Mouse (Mus musculus) lung, embryonic 16.5 days (tissue): ENCODE measurements around the gene Phpt1. TPM values are rescaled to one million over a fixed set of nuclear protein-coding genes. Genes with fewer than 3 reads are reported as not detected.

Source experiments
- ATAC-seq: fragments of 200-750 bp; cut with Nextera tagmentation; 2 replicates; pipeline ENCODE4 v1.8.0; 2017; ENCODE audit warnings: low read depth, mild to moderate bottlenecking, moderate library complexity
- H3K27ac ChIP-seq: fragments of 300-500 bp; sonication (generic); 2 replicates; pipeline ENCODE4 v1.5.1; 2014; ENCODE audit warnings: mild to moderate bottlenecking, control low read depth, low read length
- H3K27me3 ChIP-seq: fragments of 300-500 bp; sonication (generic); 2 replicates; pipeline ENCODE4 v1.6.1; 2014; ENCODE audit warnings: low read depth, low read length, mixed read lengths; ENCODE audit not compliant: control insufficient read depth, insufficient read depth
- H3K36me3 ChIP-seq: fragments of 300-500 bp; sonication (generic); 2 replicates; pipeline ENCODE4 v1.6.1; 2014; ENCODE audit warnings: low read length; ENCODE audit not compliant: control insufficient read depth, insufficient read depth
- H3K4me1 ChIP-seq: fragments of 300-500 bp; sonication (generic); replicated peaks from 2 replicates; pipeline ENCODE4 v1.6.1; 2014; ENCODE audit warnings: low read length, mixed read lengths; ENCODE audit not compliant: control insufficient read depth, insufficient read depth
- H3K4me2 ChIP-seq: fragments of 300-500 bp; sonication (generic); 2 replicates; pipeline ENCODE4 v1.6.1; 2014; ENCODE audit warnings: low read depth, low read length, control low read depth
- H3K4me3 ChIP-seq: fragments of 300-500 bp; sonication (generic); 2 replicates; pipeline ENCODE4 v1.5.1; 2014; ENCODE audit warnings: mild to moderate bottlenecking, low read length, control low read depth
- H3K9ac ChIP-seq: fragments of 300-500 bp; sonication (generic); 2 replicates; pipeline ENCODE4 v1.6.1; 2014; ENCODE audit warnings: low read length, control low read depth
- H3K9me3 ChIP-seq: fragments of 300-500 bp; sonication (generic); 2 replicates; pipeline ENCODE4 v1.6.1; 2016; ENCODE audit warnings: low read length; ENCODE audit not compliant: control insufficient read depth
- WGBS: fragments of 180-500 bp; shearing (Covaris S2); extraction: QIAGEN DNeasy Blood & Tissue Kit; methylation state at CpG from one replicate; pipeline ENCODE4 v1.1.7; 2014; 5-methylcytosine and 5-hydroxymethylcytosine counted together
- polyA plus RNA-seq: library from polyadenylated mRNA; unstranded; fragments of >200 nt; fragmentation: Nextera tagmentation; extraction: Ambion mirVana; gene quantifications from 2 replicates; pipeline ENCODE4 v1.2.1, GENCODE M21; 2015

Phpt1 gene
- polyA plus RNA-seq, 1 experiment from 2014 or later: 167 TPM

DNA sequence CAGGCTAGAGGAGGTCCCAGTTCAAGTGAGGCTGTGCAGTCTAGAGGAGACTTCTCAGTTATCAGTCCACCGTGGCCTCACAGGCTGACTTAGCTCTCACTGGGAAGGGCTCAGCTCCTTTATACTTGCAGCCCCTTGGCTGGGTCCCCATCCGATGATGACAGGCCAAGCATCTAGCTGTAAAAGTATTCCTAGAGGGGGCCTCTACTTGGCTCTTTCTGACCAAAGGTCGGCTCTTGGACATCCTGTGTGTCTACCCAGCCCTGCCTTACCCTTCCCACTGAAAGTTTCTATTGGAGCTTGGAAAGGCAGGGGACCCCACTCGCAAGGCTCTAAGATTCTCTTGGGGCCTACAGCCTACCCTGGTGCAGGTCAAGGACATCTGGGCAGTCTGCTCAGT, 3.8 kb downstream of the Phpt1 start:
- Histone ChIP-seq H3K4me3 (no peak overlapping the region), H3K36me3 (peaks cover 10% of the 10 kb centered on the region; the same call in 1 of the 2 replicates), H3K9ac (no peak overlapping the region), H3K27me3 (peaks cover 5% of the 10 kb centered on the region), H3K9me3 (no peaks in the 10 kb centered on the region), H3K4me1 (peaks cover 23% of the 10 kb centered on the region), H3K27ac (no peak overlapping the region), H3K4me2 (no peak overlapping the region)
- WGBS: 93% methylated on average over 4 of the region's 4 CpGs
- ATAC-seq: no peak

DNA sequence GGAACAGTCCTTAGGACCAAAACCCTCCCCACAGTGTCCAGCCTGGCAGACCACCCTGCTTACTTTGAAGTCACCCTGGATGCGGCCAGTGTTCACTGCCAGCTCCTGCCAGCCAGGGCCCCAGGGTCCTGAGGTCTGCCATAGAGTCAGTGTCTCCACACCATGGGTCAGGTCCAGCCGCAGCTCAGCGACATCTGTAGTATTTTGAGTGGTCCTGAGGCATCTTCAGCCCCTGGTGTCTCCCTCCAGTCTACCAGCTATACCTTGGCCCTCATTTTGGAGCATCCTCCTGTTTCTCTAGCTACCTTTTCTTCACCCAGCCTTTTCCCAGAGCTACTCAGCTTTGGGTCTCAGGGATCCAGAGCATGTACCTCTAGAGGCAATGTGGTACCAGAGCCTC, 5.7 kb downstream of the Phpt1 start:
- no peaks in the 10 kb centered on the region for H3K9me3 ChIP-seq
- H3K4me1 ChIP-seq: peaks cover 14% of the 10 kb centered on the region
- no peak overlapping the region for H3K27ac ChIP-seq
- 92% methylated on average over 3 of the region's 3 CpGs for WGBS
- peaks cover 18% of the 10 kb centered on the region for H3K36me3 ChIP-seq
- H3K27me3 ChIP-seq: no peaks in the 10 kb centered on the region
- H3K4me2 ChIP-seq: no peak overlapping the region
- H3K9ac ChIP-seq: no peak overlapping the region
- no peak for ATAC-seq
- no peak overlapping the region for H3K4me3 ChIP-seq

DNA sequence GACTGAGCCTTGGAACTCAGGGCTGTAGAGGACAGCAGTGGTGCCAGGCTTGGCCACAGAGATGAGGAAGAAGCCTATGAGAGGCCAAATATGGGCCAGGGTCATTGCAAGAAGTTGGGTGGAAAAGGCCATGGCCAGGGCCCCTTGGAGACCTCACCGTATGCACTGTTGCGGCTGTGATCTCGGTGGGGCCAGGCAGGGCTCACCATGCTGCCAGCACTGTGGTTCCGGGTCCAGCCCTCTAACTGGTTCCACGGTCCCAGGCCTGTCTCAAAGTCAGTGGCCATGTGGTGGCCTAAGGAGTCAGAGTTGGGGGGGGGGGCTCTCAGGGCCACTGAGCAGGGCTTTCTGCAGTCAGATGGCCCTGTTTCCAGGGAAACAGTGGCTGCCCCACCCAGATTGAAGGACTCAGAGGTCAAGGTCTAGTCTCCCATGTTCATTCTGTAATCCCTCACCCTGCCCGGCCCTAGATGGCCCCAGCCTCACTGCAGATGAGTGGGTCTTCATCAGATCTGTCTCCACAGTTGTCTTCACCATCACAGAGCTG, 6.5 kb downstream of the Phpt1 start:
- Histone ChIP-seq H3K9me3 (no peaks in the 10 kb centered on the region), H3K36me3 (peaks cover 24% of the 10 kb centered on the region), H3K4me2 (no peak overlapping the region), H3K27me3 (no peaks in the 10 kb centered on the region), H3K9ac (no peak overlapping the region), H3K4me3 (no peak overlapping the region), H3K4me1 (peaks cover 7% of the 10 kb centered on the region), H3K27ac (no peak overlapping the region)
- ATAC-seq: no peak
- WGBS: 87% methylated on average over 6 of the region's 6 CpGs

DNA sequence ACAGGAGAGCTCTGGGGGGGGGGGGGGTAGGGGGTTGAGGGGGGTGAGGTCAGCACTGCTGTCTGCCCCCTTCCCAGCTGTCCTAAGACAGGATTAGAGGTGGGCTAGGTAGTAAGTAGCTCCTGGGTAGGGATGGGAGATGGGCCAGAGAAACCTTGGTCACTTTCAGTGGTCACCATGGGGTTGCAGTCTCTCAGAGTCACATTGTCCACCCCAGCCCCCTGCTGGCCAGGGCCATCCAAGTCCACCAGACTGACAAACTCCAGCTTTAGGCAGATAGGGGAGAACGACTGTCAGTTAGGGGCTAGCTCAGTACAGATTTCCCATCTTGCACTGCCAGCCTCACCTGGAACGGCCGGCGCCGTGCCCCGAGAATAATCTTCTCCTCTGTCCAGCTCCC, 8.5 kb downstream of the Phpt1 start:
- Histone ChIP-seq H3K4me1 (no peaks in the 10 kb centered on the region), H3K9ac (no peak overlapping the region), H3K4me3 (no peak overlapping the region), H3K4me2 (no peak overlapping the region), H3K27me3 (no peaks in the 10 kb centered on the region), H3K9me3 (no peaks in the 10 kb centered on the region), H3K36me3 (peaks cover 38% of the 10 kb centered on the region), H3K27ac (no peak overlapping the region)
- ATAC-seq: no peak
- 77% methylated on average over 6 of the region's 6 CpGs for WGBS

DNA sequence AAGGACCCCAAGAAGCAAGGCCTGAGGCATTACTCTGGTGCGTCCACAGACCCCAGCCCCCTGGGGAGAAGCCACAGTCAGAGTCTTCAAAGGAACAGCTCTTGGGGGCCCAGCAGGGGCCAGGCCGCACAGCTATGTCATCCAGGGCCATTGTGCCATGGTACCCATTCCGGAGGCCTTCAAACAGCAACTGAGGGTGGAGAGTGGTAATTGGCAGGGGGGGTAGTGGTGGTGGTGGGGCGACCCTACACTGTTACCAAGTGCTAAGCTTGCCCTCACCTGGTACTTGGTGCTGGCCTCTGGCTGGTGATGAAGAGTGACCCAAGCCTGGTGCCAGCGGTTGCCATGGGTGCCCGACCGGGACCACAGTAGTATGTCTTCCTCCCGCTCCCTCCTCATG, 9.3 kb downstream of the Phpt1 start:
- H3K4me1 ChIP-seq: no peaks in the 10 kb centered on the region
- H3K4me3 ChIP-seq: no peak overlapping the region
- no peak overlapping the region for H3K4me2 ChIP-seq
- no peak overlapping the region for H3K9ac ChIP-seq
- H3K9me3 ChIP-seq: no peaks in the 10 kb centered on the region
- H3K36me3 ChIP-seq: peaks cover 46% of the 10 kb centered on the region
- no peaks in the 10 kb centered on the region for H3K27me3 ChIP-seq
- ATAC-seq: no peak
- WGBS: 94% methylated on average over 8 of the region's 8 CpGs
- H3K27ac ChIP-seq: no peak overlapping the region

DNA sequence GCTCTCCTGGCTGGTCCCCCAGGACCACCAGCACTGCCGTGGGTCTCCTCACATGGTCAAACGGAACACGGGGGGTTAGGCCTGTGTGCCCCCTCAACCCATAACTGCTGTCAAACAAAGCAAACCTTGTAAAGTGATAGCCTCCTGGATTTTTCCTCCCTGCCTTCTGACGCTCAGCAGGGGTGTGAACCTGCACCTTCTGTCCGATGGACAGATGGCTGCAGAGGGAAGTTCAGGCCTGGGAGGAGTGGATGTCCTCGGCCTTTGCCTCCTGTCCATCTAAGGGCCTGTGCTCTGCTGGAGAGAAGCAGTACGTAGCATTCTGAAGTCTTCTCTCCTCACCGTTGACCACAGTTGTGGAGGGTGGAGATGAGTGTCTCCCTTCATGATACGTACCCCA, 13.1 kb downstream of the Phpt1 start:
- Histone ChIP-seq H3K9ac (no peak overlapping the region), H3K4me2 (no peak overlapping the region), H3K4me1 (peaks cover 14% of the 10 kb centered on the region), H3K27me3 (no peaks in the 10 kb centered on the region), H3K9me3 (no peaks in the 10 kb centered on the region), H3K27ac (no peak overlapping the region), H3K36me3 (peaks cover 45% of the 10 kb centered on the region), H3K4me3 (no peak overlapping the region)
- ATAC-seq: no peak
- WGBS: 76% methylated on average over 9 of the region's 9 CpGs

DNA sequence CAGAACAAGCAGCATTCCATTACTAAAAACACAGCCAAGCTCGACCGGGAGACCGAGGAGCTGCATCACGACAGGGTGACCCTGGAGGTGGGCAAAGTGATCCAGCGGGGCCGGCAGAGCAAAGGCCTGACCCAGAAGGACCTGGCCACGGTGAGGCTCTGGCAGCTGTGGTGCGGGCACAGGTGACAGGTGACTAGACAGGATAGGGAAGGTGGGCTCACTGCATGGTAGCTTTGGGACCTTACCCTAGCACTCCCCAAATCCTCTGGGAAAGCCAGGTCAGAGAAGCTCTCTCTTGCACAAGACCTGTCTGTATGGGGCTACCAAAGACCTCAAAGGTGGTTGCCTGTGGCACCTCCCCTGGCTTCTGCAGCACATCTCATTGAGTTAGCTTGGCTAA, 14.5 kb downstream of the Phpt1 start:
- no peaks in the 10 kb centered on the region for H3K27me3 ChIP-seq
- no peak overlapping the region for H3K4me3 ChIP-seq
- peaks cover 18% of the 10 kb centered on the region for H3K4me1 ChIP-seq
- H3K9me3 ChIP-seq: no peaks in the 10 kb centered on the region
- peaks cover 40% of the 10 kb centered on the region for H3K36me3 ChIP-seq
- H3K27ac ChIP-seq: no peak overlapping the region
- WGBS: 83% methylated on average over 8 of the region's 8 CpGs
- no peak overlapping the region for H3K4me2 ChIP-seq
- H3K9ac ChIP-seq: no peak overlapping the region
- no peak for ATAC-seq

DNA sequence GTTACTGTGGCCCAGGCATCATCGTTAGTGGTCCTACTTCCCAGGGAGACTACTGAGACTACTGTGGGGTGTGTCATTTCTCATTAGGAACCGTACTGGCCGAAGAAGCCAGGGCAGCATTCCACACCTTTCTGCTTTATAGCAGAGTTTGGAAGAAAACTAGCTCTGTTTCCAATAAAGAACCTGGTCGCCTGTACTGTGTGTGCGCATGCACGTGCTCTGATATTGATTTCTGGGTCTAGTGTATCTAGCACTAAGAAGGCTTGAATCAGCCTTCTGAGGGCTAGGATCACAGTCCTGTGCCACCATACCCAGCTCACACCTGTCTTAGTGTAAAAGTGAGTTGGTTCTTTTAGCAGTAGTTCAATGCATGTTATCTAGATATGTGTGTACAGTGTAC, 16.2 kb downstream of the Phpt1 start:
- H3K9me3 ChIP-seq: no peaks in the 10 kb centered on the region
- no peak for ATAC-seq
- H3K36me3 ChIP-seq: peaks cover 30% of the 10 kb centered on the region
- H3K4me2 ChIP-seq: peak overlapping the region; percentile 82
- 70% methylated on average over 6 of the region's 6 CpGs for WGBS
- peaks cover 18% of the 10 kb centered on the region for H3K4me1 ChIP-seq
- no peaks in the 10 kb centered on the region for H3K27me3 ChIP-seq
- H3K9ac ChIP-seq: peak overlapping the region; percentile 96
- H3K4me3 ChIP-seq: peak overlapping the region; percentile 94
- H3K27ac ChIP-seq: no peak overlapping the region

DNA sequence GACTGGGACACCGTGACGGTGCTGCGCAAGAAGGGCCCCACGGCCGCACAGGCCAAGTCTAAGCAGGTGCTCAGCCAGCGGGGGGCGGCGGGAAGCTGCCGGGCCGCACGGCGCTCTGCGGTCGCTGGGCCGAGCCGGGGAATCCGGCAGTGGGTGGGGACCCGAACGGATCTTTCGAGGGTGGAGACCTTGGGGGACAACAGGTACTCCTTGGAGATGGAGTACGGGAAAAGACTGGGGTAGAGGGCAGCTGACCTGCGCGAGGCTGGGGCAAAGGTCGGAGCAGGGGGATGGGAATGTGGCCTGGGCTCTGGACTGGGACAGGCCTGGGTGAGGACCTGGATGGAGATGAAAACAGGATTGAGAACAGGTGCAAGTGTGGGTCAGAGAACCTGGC, 17.1 kb downstream of the Phpt1 start:
- Histone ChIP-seq H3K36me3 (peaks cover 23% of the 10 kb centered on the region), H3K4me2 (peak overlapping the region; percentile 82), H3K27me3 (no peaks in the 10 kb centered on the region), H3K4me1 (peaks cover 18% of the 10 kb centered on the region), H3K9ac (peak overlapping the region; percentile 96), H3K4me3 (peak overlapping the region; percentile 94), H3K9me3 (no peaks in the 10 kb centered on the region), H3K27ac (peak overlapping the region; percentile 52)
- under 1% methylated on average over 24 of the region's 24 CpGs for WGBS
- ATAC-seq: peak; percentile 34; the same call in 1 of the 2 replicates
